Mouse (Mus musculus) kidney, postnatal 36 days (tissue): ENCODE data around the gene Mutyh.

ENCODE experiments used
- DNase-seq, 2 experiments: peaks; one replicate each; pipeline ENCODE4 v3.0.0; 2021 to 2022; ENCODE audit warnings: mixed read lengths in 2 of 2

The Mutyh gene

DNA sequence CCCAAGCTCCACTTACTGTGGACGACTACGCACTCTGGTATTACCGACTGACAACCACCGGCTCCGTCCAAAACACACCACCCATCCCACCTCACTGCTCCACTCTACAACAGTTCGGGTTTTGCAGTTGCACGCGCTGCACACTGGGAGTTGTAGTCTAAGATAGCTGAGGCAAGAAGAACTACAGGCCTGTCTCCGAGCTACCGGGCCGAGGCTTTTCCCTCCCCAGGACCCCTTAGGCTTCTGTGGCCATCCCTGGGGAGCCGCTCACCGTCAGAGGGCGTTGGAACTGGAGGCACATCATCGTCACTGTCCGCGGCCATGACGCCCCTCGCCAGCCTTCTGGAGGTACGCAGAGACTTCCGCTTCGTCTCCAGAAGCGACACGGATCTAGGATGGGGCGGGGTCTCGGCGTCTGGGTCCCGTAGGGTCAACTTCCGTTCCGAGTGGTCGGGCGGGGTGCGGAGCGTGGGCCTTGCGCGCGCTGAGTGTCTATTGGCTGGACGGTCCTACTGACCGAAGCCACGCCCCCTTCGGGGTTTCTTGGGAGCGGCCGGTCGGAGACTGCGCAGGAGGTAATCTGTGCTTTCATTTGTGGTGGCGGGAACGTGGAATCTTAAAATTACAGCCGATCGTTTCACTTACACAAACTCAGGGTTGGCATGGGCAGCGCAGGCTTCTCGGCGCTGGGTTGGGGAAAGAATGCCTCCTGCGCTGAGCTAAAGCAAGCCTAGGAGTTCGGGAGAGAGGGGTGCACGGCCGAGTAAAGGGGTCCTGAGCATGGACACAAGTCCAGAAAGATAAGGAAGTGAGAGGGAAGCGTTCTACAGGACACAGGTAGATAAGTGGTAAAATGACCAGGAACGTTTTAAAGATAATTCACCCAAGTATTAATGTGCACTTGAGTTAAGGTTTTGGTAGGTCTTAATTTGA, at the start of gene Mutyh, which contains the start of gene Toe1:
Mutyh (plus strand) TSS at position 527 of the 933 bp plus-strand sequence.
Toe1 (minus strand) TSS at position 444 of the 933 bp plus-strand sequence.
- peak; percentile 97 to 98 for DNase-seq

DNA sequence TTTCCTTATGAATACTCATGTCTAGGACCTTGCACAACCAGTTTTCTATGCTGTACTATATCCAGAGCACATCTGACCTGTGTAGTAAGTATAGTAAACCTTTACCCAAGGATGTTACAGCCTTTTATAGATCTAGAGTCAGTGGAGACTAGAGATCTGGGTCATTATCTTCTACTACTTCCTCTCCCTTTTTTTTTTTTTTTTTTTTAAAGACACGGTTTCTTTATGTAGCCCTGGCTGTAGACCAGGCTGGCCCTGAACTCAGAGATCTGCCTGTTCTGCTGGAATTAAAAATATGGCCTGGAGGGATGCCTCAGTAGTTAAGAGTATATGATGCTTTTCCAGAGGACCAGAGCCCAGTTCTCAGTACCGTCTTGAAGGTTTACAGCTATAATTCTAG, 45.6 kb upstream of the Mutyh start:
- no peak for DNase-seq

DNA sequence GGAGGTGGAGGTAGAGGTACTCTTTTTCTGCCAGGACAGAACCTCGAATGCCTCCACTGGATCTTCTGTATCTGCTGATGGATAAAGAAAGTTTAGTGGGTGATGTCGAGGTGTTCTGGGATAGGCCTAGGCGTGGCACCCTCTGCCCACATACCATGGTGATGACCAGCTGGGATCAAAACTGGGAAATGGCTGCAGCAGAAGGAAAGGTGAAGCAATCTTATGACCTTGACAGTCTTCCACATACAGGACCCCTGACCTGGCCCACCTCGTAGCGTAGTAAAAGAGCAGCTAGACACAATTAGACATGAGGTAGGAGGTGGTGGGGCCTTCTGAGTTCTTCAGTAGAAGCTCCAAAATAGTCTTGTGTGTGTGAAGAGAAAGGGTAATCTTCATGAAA, 43.5 kb upstream of the Mutyh start:
- no peak for DNase-seq

DNA sequence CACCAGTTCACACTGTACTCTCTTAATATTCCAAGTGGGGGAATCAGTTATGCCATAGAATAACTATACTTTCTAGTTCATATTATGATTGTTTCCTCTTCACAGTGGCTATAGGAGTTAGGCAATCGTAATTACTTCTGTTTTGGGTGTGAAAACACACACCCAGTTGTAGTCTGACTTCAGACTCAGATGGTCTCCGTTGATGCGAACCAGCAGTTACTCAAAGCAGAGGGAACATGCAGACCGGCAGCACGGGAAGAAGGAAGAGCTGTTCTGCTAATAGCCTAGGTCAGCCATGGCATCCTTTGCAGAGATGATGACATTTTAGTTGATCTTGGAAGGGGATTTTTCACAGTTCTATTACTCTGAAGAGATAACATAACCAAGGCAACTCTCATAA, 39.0 kb upstream of the Mutyh start:
- no peak for DNase-seq

DNA sequence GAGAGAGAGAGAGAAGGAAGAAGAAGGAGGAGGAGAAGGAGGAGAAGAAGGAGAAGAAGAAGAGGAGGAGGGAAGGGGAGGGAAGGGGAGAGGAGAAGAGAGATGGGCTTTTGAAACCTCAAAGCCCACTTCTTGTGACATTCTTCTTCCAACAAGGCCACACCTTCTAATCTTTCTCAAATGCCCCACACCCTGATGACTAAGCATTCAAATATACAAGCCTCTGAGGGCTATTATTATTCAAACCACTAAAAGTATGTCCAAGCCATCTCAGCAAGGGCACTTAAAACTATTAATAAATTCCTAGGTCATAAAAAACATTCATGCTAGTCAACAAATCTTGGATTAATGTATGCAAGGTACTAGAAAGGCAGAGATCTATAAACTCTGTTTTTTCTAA, 38.5 kb upstream of the Mutyh start:
- no peak for DNase-seq

DNA sequence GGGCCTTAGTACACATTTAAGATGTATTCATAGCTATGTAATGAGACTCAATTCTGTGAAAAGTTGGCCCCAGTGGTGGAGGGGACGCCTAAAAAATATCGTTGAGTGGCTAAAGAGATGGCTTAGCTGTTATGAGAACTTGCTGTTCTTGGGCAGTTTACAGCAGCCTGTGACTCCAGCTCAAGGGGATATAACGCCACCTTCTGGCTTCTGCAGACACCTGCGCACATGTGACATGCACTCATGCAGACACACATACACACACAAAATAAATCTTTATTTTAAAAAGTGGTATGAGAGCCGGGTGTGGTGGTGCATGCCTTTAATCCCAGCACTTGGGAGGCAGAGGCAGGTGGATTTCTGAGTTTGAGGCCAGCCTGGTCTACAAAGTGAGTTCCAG, 31.1 kb upstream of the Mutyh start:
- DNase-seq = no peak

DNA sequence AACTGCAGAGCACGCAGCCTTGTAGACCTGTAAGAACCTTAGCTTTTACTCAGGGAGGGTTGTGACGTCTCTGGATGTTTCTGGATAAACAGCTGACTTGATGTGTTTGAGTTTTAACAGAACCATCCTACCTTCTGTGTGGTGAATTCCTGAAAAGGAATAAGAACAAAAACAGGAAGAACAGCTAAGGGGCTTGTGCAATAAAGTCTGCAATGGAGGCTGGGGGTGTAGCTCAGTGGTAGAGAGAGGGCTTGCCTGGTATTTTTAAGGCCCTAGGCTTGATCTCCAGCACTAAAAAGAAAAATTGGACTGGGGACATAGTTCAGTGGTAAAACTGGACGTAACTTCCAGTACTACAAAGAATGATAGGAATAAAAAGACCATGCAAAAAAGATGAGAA, 30.4 kb upstream of the Mutyh start:
- no peak for DNase-seq

DNA sequence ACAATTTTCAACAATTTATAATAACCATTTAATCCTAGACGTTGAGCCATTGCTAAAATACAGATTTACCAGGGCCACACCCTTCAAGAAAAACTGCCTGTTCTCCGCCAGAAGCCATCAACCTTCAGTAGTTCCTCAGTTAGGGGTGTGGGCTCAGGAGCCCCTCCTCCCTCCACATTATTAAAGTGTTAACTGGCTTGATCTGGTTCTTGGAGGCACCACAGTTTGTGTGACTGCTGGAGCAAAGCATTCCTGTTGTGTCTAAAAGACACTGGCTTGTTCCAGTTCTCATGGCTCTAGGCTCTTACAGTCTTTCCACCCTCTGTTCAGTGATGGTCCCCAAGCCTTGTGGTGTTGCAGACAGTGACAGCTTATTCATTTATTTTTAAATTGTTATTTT, 27.0 kb upstream of the Mutyh start:
- DNase-seq = no peak

DNA sequence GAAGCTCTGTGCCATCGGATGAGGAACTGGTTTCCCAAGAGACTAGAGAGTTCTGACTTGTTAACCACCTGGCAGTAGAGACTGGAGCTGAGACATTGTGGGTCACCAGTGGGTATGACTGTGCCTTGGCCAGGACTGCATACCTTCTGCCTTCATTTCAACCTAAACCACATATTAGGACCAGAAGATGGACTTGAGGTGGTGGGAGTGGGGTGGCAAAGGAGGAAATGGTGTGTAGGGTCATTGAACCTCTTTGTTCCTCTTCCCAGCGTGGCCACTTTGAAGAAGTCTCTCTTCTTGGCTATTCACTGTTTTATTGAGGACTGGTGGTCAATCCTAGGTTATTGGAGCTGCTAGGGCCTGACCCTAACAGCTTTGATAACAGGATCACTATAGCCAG, 26.2 kb upstream of the Mutyh start:
- DNase-seq = no peak

DNA sequence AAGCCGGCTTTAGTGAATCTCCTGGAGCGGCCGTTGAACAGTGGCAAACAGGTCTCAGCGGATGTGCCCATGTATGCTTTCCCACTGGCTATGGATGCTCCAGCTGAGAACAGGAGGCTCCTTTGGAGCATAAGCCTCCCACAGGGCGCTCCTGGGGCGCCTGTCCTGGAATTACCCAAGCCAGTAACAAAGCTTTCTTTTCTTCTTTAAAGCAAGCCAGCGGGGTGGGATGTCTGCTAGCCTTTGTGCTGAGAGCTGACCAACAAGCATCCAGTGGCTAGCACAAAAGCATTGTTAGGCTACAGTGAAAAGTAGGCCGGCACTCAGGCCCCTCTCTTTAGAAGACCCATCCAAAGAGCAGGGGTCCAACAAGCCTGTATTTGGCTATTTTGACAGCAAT, 25.4 kb upstream of the Mutyh start:
- DNase-seq = no peak

DNA sequence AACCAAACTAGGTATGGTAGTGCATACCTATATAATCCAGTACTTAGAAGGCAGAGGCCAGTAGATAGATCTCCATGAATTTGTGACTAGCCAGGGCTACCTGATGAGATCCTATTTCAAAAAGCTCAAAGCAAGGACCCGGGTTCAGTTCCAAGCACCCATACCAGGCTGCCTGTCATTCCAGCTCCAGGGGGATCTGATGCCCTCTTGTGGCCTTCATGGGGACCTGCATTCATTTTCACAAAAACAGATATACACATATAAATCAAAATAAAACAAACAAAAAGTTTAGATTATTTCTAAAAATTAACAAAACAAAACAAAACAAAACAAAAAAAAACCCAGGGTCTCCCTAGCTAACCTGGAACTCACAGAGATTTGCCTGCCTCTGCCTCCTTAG, 20.9 kb upstream of the Mutyh start:
- no peak for DNase-seq

DNA sequence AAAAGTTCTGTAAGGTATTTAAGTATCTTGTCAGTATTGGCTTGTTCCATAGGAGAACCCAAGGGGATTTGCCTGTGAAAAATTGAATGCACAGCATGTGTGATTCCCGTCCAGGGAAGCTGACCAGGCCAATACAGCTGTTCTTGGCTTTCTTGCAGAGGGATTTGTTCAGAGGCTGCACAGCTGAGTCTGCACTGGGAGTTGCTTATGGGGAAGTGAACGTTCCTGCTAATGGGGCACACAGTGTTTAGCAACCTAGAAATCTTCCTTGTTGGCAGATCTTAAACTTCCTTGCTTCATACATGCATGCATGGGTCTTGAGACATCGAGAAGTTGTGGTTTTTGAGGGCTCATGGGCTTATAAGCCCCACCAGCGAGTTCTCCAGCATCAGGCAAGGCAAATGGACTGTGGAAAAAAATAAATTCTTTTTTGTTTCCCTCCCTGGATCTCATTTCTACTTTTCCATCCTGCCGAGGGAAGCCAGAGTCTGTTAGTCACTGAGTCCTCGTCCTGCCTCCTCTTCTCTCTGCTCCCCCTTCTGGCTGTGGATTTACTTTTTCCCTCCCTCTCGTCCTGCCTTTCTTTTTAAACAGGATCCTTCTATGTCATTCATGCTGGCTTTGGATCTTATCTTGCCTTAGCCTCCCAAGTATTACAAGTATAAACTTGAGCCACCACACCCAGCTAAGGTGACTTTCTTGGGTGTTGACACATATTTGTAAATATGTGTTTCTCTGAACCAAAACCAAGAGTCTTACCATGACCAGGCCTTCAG, 19.4 kb upstream of the Mutyh start:
- no peak for DNase-seq

DNA sequence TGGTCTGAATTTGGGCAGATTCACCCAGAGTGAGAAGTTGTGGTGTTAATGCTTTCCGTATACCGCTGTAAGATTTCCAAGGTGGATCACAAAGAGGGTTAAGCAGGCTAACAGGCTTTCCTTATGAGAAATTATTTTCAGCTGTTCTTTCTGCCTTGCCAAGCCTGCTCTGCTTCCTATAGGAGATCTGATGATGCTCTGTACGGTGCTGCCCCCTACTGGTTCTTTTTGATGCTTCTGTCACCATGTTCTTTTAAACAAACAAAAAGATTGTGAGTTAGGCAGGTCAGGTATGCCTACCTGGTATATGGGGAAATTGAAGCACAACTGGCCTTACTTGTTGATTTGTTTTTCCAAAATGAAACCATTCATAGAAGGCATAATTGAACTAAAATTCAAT, 18.6 kb upstream of the Mutyh start:
- peak; percentile 91 for DNase-seq

DNA sequence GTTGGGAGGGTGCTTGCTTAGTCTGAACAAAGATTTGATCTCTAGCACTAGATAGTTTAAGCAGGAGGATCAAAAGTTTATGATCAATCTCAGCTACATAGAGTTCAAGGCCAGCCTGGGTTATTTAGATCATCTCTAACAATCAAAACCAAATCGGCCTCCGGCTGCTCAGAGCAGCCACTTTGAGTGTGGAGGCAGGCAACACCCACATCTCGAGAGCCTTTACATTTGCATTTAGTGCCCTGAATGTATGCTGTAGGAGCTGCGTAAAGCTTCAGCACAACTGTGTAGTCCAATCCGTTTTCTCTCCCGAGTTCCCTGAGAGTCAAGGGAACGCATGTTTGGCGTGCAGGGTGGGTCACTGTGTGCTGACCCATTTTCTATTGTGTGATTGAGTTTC, 15.1 kb upstream of the Mutyh start:
- no peak for DNase-seq

DNA sequence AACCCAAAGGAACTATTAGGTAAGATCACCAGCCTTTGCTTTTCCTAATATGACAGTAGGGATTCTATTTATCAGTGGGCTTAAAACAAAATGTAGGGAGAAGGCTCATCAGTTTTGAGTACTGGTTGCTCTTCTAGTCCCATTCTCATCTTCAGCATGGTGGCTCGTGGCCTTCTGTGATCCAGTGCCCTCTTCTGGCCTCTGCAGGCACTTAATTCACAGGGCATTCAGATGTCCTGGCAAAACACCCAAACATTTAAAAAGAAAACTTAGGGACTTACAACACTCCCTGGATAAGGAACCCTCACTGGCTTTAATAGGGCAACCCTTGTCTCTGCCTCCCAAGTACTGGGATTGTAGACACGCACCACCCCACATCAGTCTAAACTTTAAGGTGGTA, 13.2 kb upstream of the Mutyh start:
- peak in 1 of 2 experiments; percentile 36 for DNase-seq

DNA sequence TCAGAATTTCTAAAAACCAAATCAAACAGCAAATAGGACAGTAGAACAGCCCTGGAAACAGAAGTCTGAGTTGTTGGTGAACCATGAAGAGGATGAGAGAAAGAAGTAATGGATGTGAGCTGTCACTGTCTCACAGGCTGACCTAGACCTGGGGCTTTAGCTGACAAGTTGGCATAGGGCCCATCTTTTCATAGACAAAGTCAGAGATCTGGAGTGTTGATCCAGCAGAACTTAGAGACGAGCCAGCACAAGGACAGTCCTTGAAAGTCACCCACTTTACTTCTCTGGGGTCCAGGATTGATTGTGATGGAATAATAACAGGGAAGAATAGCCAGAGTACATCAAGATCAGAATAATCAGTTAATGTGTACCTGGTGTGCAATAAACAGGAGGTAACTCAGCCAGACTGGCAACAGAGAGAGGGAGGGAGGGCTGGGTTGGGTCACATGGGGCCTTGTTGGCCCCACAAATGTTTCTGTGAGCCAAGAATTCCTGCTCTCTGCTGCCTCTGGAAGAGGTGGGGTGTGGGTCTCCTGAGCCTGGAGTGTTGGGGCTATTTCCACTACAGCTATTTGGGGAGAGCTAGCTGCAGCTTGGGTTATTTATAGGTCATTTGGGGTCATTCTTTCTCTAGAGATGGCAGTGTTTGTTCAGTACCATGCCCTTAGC, 10.9 kb upstream of the Mutyh start:
- peak; percentile 60 to 78 for DNase-seq

DNA sequence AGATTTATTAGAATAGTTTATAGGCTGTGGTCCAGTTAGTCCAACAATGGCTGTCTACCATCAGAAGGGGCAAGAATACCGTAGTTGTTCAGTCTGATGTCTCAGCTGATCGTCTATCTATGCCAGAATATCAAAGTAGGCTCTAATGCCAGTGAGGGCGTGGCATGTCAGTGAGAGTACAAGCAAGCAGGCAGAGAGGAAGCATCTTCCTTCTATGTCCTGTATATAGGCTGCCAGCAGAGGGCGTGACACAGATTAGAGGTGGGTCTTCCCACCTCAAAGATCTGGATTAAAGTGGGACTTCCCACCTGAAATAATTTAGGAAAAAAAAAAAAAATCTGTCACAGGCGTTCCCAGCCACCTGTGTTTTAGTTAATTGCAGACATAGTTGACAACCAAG, 7.6 kb upstream of the Mutyh start:
- peak in 1 of 2 experiments; percentile 45 for DNase-seq

DNA sequence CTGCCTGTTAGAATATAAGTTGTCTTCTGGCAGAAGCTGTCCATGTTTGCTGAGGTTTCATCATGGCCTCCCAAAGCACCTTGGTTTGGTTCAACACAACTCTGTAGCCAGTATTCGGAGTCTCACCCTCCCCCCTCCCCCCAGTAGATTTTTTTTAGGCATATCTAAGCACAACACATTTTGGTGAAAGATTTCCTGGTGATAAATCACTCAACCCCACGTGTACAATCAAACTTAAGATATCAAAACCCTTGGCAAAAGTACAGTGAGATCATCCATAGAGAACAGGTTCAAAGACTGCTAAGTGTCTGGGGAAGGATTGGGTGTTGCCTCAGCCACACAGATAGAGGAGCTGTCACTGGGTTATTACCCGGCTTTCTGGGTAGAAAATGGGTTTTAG, 3.5 kb downstream of the Mutyh start:
- DNase-seq = no peak

DNA sequence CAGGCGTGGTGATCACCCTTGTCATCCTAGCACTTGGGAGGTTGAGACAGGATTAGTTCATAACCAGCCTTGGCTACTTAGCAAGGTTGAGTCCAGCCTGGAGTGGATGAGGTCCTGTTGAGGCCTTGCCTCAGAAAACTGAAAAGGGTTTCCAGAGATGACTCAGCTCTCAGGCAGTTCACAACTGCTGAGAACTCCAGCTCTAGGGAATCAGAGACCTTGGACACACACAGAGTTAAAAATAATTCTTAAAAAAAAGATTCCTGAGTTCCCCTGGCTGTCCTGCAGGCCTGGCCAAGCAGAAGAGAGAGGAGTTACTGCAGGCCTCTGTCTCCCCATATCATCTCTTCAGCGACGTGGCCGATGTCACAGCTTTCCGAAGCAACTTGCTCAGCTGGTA, 7.8 kb downstream of the Mutyh start:
- no peak for DNase-seq

DNA sequence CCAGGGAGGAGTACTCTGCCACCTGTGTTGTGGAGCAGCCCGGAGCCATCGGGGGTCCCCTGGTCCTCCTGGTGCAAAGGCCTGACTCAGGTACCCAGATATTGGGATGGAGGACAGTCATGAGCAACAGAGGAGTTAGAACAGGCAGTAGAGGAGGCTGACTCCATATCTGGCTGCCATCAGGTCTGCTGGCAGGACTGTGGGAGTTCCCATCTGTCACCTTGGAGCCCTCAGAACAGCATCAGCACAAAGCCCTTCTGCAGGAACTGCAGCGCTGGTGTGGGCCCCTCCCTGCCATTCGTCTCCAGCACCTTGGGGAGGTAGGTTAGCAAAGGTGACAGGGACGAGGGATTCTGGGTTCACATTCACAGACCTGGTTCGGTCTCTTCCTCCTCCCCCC, 10.0 kb downstream of the Mutyh start:
- DNase-seq = no peak

DNA sequence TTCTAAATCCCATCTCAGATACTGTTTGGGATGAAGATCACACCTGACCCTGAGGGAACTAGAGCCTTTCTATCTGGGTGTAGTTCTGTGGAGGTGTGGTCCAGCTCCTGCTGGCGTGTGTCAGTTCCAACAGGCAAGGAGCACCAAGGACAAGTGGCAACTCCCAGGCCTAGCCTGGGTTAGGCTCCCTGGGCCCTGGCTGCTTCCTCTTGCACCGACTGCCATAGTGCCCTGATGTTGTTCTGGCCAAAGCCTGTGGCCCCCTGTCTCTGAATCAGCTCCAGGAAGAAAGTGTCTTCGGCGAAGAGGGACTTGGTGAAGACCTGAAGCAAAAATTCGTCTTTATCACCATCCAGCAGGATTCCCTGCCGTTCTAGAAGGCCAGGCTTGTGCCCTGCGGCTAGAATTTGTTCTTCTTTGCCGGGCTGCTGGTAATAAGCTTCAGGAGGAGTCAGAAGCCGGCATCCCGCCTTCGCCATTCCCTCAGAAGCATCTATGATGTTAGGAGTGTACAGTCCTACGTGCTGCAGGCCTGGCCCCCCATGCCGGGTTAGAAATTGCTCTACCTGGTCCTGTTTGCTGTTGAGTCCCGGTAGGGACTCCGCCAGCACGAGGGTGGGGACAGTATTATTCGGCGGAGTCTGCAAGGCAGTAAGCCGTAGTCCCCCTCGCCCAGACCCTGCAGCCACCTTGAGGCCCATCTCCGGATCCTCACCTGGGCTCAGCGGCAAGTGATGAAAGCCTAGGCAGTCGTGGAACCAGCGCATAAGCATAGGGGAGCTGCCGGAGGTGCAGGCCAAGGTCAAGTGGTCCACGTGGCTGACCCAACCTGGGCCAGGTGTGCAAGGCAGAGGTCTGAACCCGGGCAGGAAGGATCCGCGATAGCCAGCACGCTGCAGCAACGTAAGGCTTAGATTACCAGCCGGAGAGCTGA, 12.7 kb downstream of the Mutyh start:
- DNase-seq = no peak
